Mouse (Mus musculus): ENCODE measurements around the gene Gm9639.
"Not testable (repeated sequence)": the region's sequence is repeated elsewhere in the genome, so short reads cannot be mapped to it uniquely, and the experiment has no call there.

Gene Gm9639

GRCm38 (mm10) chr10:77752312-77752711, 42.6 kb downstream of the Gm9639 start:
- not testable (repeated sequence) for DNase-seq

- DNase-seq = not testable (repeated sequence)
Observed at GRCm38 (mm10) chr10:77751254-77751653, 43.6 kb downstream of the Gm9639 start, which contains the start of gene Gm9736. Gm9736 (minus strand) TSS chr10:77751354.

GRCm38 (mm10) chr10:77750686-77751085, 44.2 kb downstream of the Gm9639 start:
- DNase-seq = not testable (repeated sequence)
